Mouse (Mus musculus) lung, postnatal 0 days (tissue): ENCODE results near the gene Sema4g. TPM values are rescaled to one million over a fixed set of nuclear protein-coding genes. Genes with fewer than 3 reads are reported as not detected.
A peak's percentile ranks its signal among the peaks of the same experiment; 100 is the strongest.

Source experiments
- ATAC-seq: fragments of 200-750 bp; cut with Nextera tagmentation; 2 replicates; pipeline ENCODE4 v1.8.0; 2017; ENCODE audit warnings: moderate library complexity
- DNase-seq: peaks from one replicate; pipeline ENCODE4 v3.0.0-alpha.2; 2016; ENCODE audit warnings: low spot score
- H3K27ac ChIP-seq: fragments of 300-500 bp; sonication (generic); 2 replicates; pipeline ENCODE4 v1.5.1; 2014; ENCODE audit warnings: antibody characterized with exemption, mild to moderate bottlenecking, low read length, mixed read lengths
- H3K27me3 ChIP-seq: fragments of 300-500 bp; sonication (generic); replicated peaks from 2 replicates; pipeline ENCODE4 v1.6.1; 2014; ENCODE audit warnings: low read length, mixed read lengths; ENCODE audit not compliant: insufficient read depth
- H3K36me3 ChIP-seq: fragments of 300-500 bp; sonication (generic); 2 replicates; pipeline ENCODE4 v1.6.1; 2014; ENCODE audit warnings: low read length, mixed read lengths; ENCODE audit not compliant: insufficient read depth
- H3K4me1 ChIP-seq: fragments of 300-500 bp; sonication (generic); 2 replicates; pipeline ENCODE4 v1.6.1; 2014; ENCODE audit warnings: antibody characterized with exemption, low read depth, low read length, mixed read lengths; ENCODE audit not compliant: insufficient read depth
- H3K4me2 ChIP-seq: fragments of 300-500 bp; sonication (generic); replicated peaks from 2 replicates; pipeline ENCODE4 v1.6.1; 2014; ENCODE audit warnings: low read depth, mild to moderate bottlenecking, low read length, moderate library complexity, mixed read lengths
- H3K4me3 ChIP-seq: fragments of 300-500 bp; sonication (generic); 2 replicates; pipeline ENCODE4 v1.5.1; 2014; ENCODE audit warnings: low read depth, low read length
- H3K9ac ChIP-seq: fragments of 300-500 bp; sonication (generic); replicated peaks from 2 replicates; pipeline ENCODE4 v1.6.1; 2014; ENCODE audit warnings: low read depth, mild to moderate bottlenecking
- H3K9me3 ChIP-seq: fragments of 300-500 bp; sonication (generic); 2 replicates; pipeline ENCODE4 v1.6.1; 2016; ENCODE audit warnings: low read length, mixed read lengths
- CTCF ChIP-seq: IDR thresholded peaks from 2 replicates; pipeline ENCODE4 v1.5.1; 2016; ENCODE audit warnings: antibody characterized with exemption, mild to moderate bottlenecking
- EP300 ChIP-seq: IDR thresholded peaks from 2 replicates; pipeline ENCODE4 v1.6.1; 2016; ENCODE audit warnings: antibody characterized with exemption, mild to moderate bottlenecking, control low read depth
- WGBS: fragments of 180-500 bp; shearing (Covaris S2); extraction: QIAGEN DNeasy Blood & Tissue Kit; methylation state at CpG from one replicate; pipeline ENCODE4 v1.1.7; 2014; 5-methylcytosine and 5-hydroxymethylcytosine counted together
- polyA plus RNA-seq: library from polyadenylated mRNA; unstranded; fragments of >200 nt; fragmentation: Nextera tagmentation; extraction: Ambion mirVana; gene quantifications from 2 replicates; pipeline ENCODE4 v1.2.1, GENCODE M21; 2015

Sema4g gene
- polyA plus RNA-seq, 1 experiment from 2014 or later: 0.47 TPM

GRCm38 (mm10) chr19:45007021-45007420, 18.1 kb downstream of the Sema4g start:
- peak overlapping the region; percentile 90 for H3K4me2 ChIP-seq
- DNase-seq (no peak), ATAC-seq (no peak)
- no peaks in the 10 kb centered on the region; the same call in 1 of the 2 replicates for H3K36me3 ChIP-seq
- H3K9ac ChIP-seq: peak overlapping the region; percentile 36
- TF ChIP-seq CTCF (no peak), EP300 (no peak)
- WGBS: 25% methylated on average over 17 of the region's 17 CpGs
- no peaks in the 10 kb centered on the region for H3K27me3 ChIP-seq
- H3K27ac ChIP-seq: peak overlapping the region; percentile 85
- peak overlapping the region; percentile 96 for H3K4me3 ChIP-seq
- H3K4me1 ChIP-seq: peaks cover 14% of the 10 kb centered on the region
- no peaks in the 10 kb centered on the region for H3K9me3 ChIP-seq

GRCm38 (mm10) chr19:45007425-45008191, 18.7 kb downstream of the Sema4g start:
- Histone ChIP-seq H3K4me2 (peak overlapping the region; percentile 90), H3K4me1 (peaks cover 14% of the 10 kb centered on the region), H3K9ac (peak overlapping the region; percentile 36; the same call in 1 of the 2 replicates), H3K27ac (peak overlapping the region; percentile 85), H3K36me3 (no peaks in the 10 kb centered on the region; the same call in 1 of the 2 replicates), H3K9me3 (no peaks in the 10 kb centered on the region), H3K27me3 (no peaks in the 10 kb centered on the region), H3K4me3 (no peak overlapping the region)
- TF ChIP-seq CTCF: no peak
- TF ChIP-seq EP300: no peak
- ATAC-seq: no peak
- 67% methylated on average over 20 of the region's 20 CpGs for WGBS
- no peak for DNase-seq

- no peak for TF ChIP-seq CTCF
- TF ChIP-seq EP300: no peak
- DNase-seq (no peak), ATAC-seq (no peak)
- Histone ChIP-seq H3K27ac (no peak overlapping the region), H3K4me3 (no peak overlapping the region), H3K9me3 (no peaks in the 10 kb centered on the region), H3K27me3 (no peaks in the 10 kb centered on the region), H3K9ac (no peak overlapping the region), H3K36me3 (no peaks in the 10 kb centered on the region; the same call in 1 of the 2 replicates), H3K4me2 (no peak overlapping the region), H3K4me1 (peaks cover 7% of the 10 kb centered on the region; the same call in 1 of the 2 replicates)
- 90% methylated on average over 4 of the region's 4 CpGs for WGBS
These were observed 21.7 kb downstream of the Sema4g start for GRCm38 (mm10) chr19:45010646-45011045.

GRCm38 (mm10) chr19:45012219-45012618, 23.3 kb downstream of the Sema4g start:
- ATAC-seq: no peak
- Histone ChIP-seq H3K4me3 (no peak overlapping the region), H3K9me3 (no peaks in the 10 kb centered on the region), H3K4me2 (no peak overlapping the region), H3K27me3 (no peaks in the 10 kb centered on the region), H3K9ac (no peak overlapping the region), H3K4me1 (peaks cover 9% of the 10 kb centered on the region; the same call in 1 of the 2 replicates), H3K27ac (no peak overlapping the region), H3K36me3 (no peaks in the 10 kb centered on the region; the same call in 1 of the 2 replicates)
- TF ChIP-seq CTCF (no peak), EP300 (no peak)
- no peak for DNase-seq
- 82% methylated on average over 8 of the region's 8 CpGs for WGBS

GRCm38 (mm10) chr19:45012636-45013035, 23.7 kb downstream of the Sema4g start:
- H3K27ac ChIP-seq: 0 out of 2 replicates have a peak overlapping the region, but pooled peaks have one; percentile 99
- ATAC-seq: no peak
- H3K4me1 ChIP-seq: peaks cover 5% of the 10 kb centered on the region; the same call in 1 of the 2 replicates
- no peaks in the 10 kb centered on the region for H3K27me3 ChIP-seq
- no peaks in the 10 kb centered on the region; the same call in 1 of the 2 replicates for H3K36me3 ChIP-seq
- no peak overlapping the region for H3K4me3 ChIP-seq
- peak; percentile 92 for DNase-seq
- no peak overlapping the region for H3K4me2 ChIP-seq
- H3K9me3 ChIP-seq: no peaks in the 10 kb centered on the region
- no peak overlapping the region for H3K9ac ChIP-seq
- TF ChIP-seq CTCF: peak; percentile 80
- TF ChIP-seq EP300: no peak
- WGBS: 25% methylated on average over 6 of the region's 6 CpGs

GRCm38 (mm10) chr19:45013581-45014225, 24.8 kb downstream of the Sema4g start:
- peaks cover 6% of the 10 kb centered on the region; the same call in 1 of the 2 replicates for H3K4me1 ChIP-seq
- no peak overlapping the region for H3K9ac ChIP-seq
- H3K9me3 ChIP-seq: no peaks in the 10 kb centered on the region
- no peak for ATAC-seq
- H3K36me3 ChIP-seq: no peaks in the 10 kb centered on the region; the same call in 1 of the 2 replicates
- 62% methylated on average over 6 of the region's 6 CpGs for WGBS
- peak overlapping the region; percentile 76; the same call in 1 of the 2 replicates for H3K4me2 ChIP-seq
- peak overlapping the region; percentile 99 for H3K27ac ChIP-seq
- H3K27me3 ChIP-seq: no peaks in the 10 kb centered on the region
- TF ChIP-seq EP300: no peak
- TF ChIP-seq CTCF: no peak
- no peak for DNase-seq
- H3K4me3 ChIP-seq: no peak overlapping the region
